Mouse (Mus musculus) hindbrain, embryonic 15.5 days (tissue): ENCODE data around the gene Tsacc. TPM values are rescaled to one million over a fixed set of nuclear protein-coding genes. Genes with fewer than 3 reads are reported as not detected.
"Not testable (repeated sequence)": the region's sequence is repeated elsewhere in the genome, so short reads cannot be mapped to it uniquely, and the experiment has no call there.

Source experiments
- ATAC-seq: fragments of 200-750 bp; cut with Nextera tagmentation; 2 replicates; pipeline ENCODE4 v1.8.0; 2017; ENCODE audit warnings: low read depth, moderate number of reproducible peaks, moderate TSS enrichment; ENCODE audit not compliant: low FRiP score
- H3K27ac ChIP-seq: fragments of 300-500 bp; sonication (generic); replicated peaks from 2 replicates; pipeline ENCODE4 v1.5.1; 2015; ENCODE audit warnings: mild to moderate bottlenecking, inconsistent platforms
- H3K27me3 ChIP-seq: fragments of 300-500 bp; sonication (generic); 2 replicates; pipeline ENCODE4 v1.6.1; 2015; ENCODE audit warnings: control low read depth, inconsistent platforms
- H3K36me3 ChIP-seq: fragments of 300-500 bp; sonication (generic); 2 replicates; pipeline ENCODE4 v1.6.1; 2015; ENCODE audit warnings: control low read depth, inconsistent platforms
- H3K4me1 ChIP-seq: fragments of 300-500 bp; sonication (generic); replicated peaks from 2 replicates; pipeline ENCODE4 v1.6.1; 2015; ENCODE audit warnings: control low read depth, inconsistent platforms
- H3K4me2 ChIP-seq: fragments of 300-500 bp; sonication (generic); 2 replicates; pipeline ENCODE4 v1.6.1; 2015; ENCODE audit warnings: moderate library complexity, mild to moderate bottlenecking, inconsistent platforms
- H3K4me3 ChIP-seq: fragments of 300-500 bp; sonication (generic); 2 replicates; pipeline ENCODE4 v1.5.1; 2015; ENCODE audit warnings: mild to moderate bottlenecking, inconsistent platforms
- H3K9ac ChIP-seq: fragments of 300-500 bp; sonication (generic); 2 replicates; pipeline ENCODE4 v1.6.1; 2015; ENCODE audit warnings: inconsistent platforms
- H3K9me3 ChIP-seq: fragments of 300-500 bp; sonication (generic); 2 replicates; pipeline ENCODE4 v1.6.1; 2016; ENCODE audit warnings: control low read depth, inconsistent platforms
- WGBS: fragments of 180-500 bp; shearing (Covaris S2); methylation state at CpG from one replicate; pipeline ENCODE4 v1.1.7; 2015; 5-methylcytosine and 5-hydroxymethylcytosine counted together
- polyA plus RNA-seq: library from polyadenylated mRNA; unstranded; fragments of >200 nt; fragmentation: Nextera tagmentation; extraction: Ambion mirVana; gene quantifications from 2 replicates; pipeline ENCODE4 v1.2.1, GENCODE M21; 2015

Tsacc gene
- polyA plus RNA-seq, 1 experiment from 2014 or later = 12.2 TPM

DNA sequence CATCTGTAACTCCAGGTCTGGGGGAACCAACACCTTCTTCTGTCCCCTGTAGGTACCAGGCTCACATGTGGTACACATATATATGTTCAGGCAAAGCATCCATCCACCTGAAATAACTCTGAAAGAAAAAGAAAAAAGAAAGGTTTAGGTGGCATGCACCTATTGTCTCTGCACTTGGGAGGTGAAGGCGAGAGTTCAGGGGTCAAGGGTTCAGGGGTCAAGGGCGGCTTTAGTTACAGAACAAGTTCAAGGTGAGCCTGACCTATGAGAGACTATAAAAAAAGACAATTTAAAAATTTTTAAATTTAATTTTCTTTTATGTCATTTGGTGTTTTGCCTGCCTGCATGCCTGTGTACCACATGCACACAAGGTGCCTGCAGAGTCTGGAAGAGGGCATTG is 16.8 kb downstream of the Tsacc start:
- Histone ChIP-seq H3K36me3 (no peaks in the 10 kb centered on the region), H3K4me1 (no peaks in the 10 kb centered on the region), H3K4me3 (no peak overlapping the region), H3K27ac (no peak overlapping the region), H3K9me3 (no peaks in the 10 kb centered on the region), H3K27me3 (no peaks in the 10 kb centered on the region), H3K4me2 (no peak overlapping the region), H3K9ac (no peak overlapping the region)
- no peak for ATAC-seq
- WGBS = 92% methylated on average over 2 of the region's 2 CpGs

GRCm38 (mm10) chr3:88276529-88277143 is 20.2 kb downstream of the Tsacc start:
- no peak for ATAC-seq
- Histone ChIP-seq H3K36me3 (no peaks in the 10 kb centered on the region), H3K4me3 (no peak overlapping the region), H3K9me3 (no peaks in the 10 kb centered on the region), H3K27ac (no peak overlapping the region), H3K27me3 (no peaks in the 10 kb centered on the region), H3K4me2 (no peak overlapping the region), H3K9ac (no peak overlapping the region), H3K4me1 (no peaks in the 10 kb centered on the region)
- 44% methylated on average over 7 of the region's 7 CpGs for WGBS

DNA sequence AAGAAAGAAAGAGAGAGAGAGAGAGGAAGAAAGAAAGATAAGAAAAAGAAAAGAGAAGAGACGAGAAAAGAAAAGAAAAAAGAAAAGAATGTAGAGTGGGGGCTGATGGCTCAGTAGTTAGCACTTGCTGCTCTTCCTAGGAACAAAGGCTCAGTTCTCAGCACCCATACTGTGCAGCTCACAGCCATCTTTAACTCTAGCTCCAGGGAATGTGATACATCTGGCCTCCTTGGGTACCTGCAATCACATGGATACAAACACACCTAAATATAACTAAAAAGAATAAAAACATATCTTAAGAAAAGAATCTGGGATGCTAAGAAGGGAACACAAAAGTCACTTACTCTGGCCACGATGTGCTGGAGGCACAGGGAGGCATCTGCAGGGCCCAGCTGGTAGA is 20.7 kb downstream of the Tsacc start:
- WGBS = 84% methylated on average over 2 of the region's 2 CpGs
- Histone ChIP-seq H3K9me3 (no peaks in the 10 kb centered on the region), H3K4me2 (no peak overlapping the region), H3K9ac (no peak overlapping the region), H3K4me3 (no peak overlapping the region), H3K27ac (no peak overlapping the region), H3K4me1 (no peaks in the 10 kb centered on the region), H3K36me3 (no peaks in the 10 kb centered on the region), H3K27me3 (no peaks in the 10 kb centered on the region)
- no peak for ATAC-seq

DNA sequence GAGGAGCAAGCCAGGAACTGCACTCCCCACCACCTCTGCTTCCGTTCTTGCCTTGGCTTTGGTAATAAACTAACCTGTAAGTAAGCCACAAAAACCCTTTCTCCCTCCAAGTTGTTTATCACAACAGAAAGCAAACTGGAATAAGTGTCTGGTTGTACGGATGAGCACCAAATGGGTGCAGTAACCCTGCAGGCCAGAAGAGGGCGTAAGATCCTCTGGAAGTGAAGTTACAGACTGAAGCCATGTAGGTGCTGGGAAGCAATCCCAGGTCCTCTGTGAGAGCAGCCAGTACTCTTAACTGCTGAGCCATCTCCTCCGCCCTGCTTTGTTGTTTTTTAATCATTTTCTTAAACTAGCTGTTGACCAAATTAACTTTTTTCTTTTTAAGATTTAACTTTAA is 22.8 kb downstream of the Tsacc start:
- no peak overlapping the region for H3K9ac ChIP-seq
- whole genome bisulfite sequencing = 96% methylated on average over 4 of the region's 4 CpGs
- no peak for ATAC-seq
- no peak overlapping the region for H3K4me2 ChIP-seq
- H3K4me3 ChIP-seq = no peak overlapping the region
- no peaks in the 10 kb centered on the region for H3K4me1 ChIP-seq
- no peaks in the 10 kb centered on the region for H3K36me3 ChIP-seq
- no peaks in the 10 kb centered on the region for H3K9me3 ChIP-seq
- no peak overlapping the region for H3K27ac ChIP-seq
- no peaks in the 10 kb centered on the region for H3K27me3 ChIP-seq

- H3K4me3 ChIP-seq = no peak overlapping the region
- H3K36me3 ChIP-seq = no peaks in the 10 kb centered on the region
- no peak overlapping the region for H3K9ac ChIP-seq
- no peaks in the 10 kb centered on the region for H3K9me3 ChIP-seq
- no peak for ATAC-seq
- H3K27ac ChIP-seq = no peak overlapping the region
- no peaks in the 10 kb centered on the region for H3K4me1 ChIP-seq
- no peak overlapping the region for H3K4me2 ChIP-seq
- no peaks in the 10 kb centered on the region for H3K27me3 ChIP-seq
- WGBS = 95% methylated on average over 3 of the region's 3 CpGs
These were observed 24.9 kb downstream of the Tsacc start for GRCm38 (mm10) chr3:88271859-88272258.

GRCm38 (mm10) chr3:88271298-88271697 is 25.5 kb downstream of the Tsacc start:
- H3K9ac ChIP-seq, H3K4me1 ChIP-seq, H3K4me2 ChIP-seq, H3K27me3 ChIP-seq, H3K4me3 ChIP-seq, ATAC-seq, H3K9me3 ChIP-seq, H3K36me3 ChIP-seq, H3K27ac ChIP-seq: not testable (repeated sequence)
- 93% methylated on average over 2 of the region's 2 CpGs for WGBS

- Histone ChIP-seq H3K4me3 (no peak overlapping the region), H3K9ac (no peak overlapping the region), H3K27me3 (no peaks in the 10 kb centered on the region), H3K4me2 (no peak overlapping the region), H3K36me3 (no peaks in the 10 kb centered on the region), H3K27ac (no peak overlapping the region), H3K4me1 (no peaks in the 10 kb centered on the region), H3K9me3 (no peaks in the 10 kb centered on the region)
- no peak for ATAC-seq
- 88% methylated on average over 5 of the region's 5 CpGs for WGBS
These were observed 27.8 kb downstream of the Tsacc start for GRCm38 (mm10) chr3:88268991-88269390.

DNA sequence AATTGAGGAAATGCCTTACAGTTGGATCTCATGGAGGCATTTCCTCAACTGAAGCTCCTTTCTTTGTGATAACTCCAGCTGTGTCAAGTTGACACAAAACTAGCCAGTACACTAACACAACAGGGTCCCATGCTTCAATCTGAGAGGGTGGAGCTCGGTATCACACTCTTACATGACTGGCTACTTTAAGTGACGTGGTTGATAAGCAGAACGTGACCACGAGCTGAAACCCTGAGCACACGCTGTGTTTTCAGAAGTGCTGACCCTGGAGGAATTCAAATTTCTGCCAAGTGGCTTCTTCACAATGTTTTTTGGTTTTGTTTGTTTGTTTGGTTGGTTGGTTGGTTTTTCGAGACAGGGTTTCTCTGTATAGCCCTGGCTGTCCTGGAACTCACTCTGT is 28.8 kb downstream of the Tsacc start:
- H3K27ac ChIP-seq, H3K4me3 ChIP-seq, H3K9ac ChIP-seq, ATAC-seq, H3K36me3 ChIP-seq, H3K4me2 ChIP-seq, H3K4me1 ChIP-seq, H3K27me3 ChIP-seq, H3K9me3 ChIP-seq: not testable (repeated sequence)
- WGBS = 83% methylated on average over 6 of the region's 6 CpGs

DNA sequence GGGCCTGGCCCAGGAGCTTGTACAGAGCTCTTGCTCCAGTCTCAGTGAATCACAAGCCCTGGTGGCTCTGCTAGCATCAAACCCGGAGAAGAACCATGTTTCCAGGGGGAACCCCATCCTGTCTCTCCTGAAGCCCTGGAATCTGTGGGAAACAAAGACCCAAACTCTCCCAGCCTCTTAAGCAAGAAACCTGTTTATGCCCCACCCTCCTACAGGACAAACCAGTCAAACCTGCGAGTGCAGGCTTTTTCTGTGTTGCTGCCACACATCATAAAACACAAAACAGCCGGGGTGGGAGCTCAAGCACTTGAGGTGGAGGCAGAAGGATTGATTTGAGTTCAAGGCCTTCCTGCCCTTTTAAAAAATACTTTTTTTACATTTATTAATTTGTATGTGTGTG is 34.5 kb downstream of the Tsacc start:
- no peak for ATAC-seq
- H3K9me3 ChIP-seq = no peaks in the 10 kb centered on the region
- no peaks in the 10 kb centered on the region for H3K27me3 ChIP-seq
- 79% methylated on average over 3 of the region's 3 CpGs for WGBS
- no peak overlapping the region for H3K4me3 ChIP-seq
- H3K9ac ChIP-seq = no peak overlapping the region
- no peaks in the 10 kb centered on the region for H3K4me1 ChIP-seq
- no peak overlapping the region for H3K27ac ChIP-seq
- H3K4me2 ChIP-seq = no peak overlapping the region
- no peaks in the 10 kb centered on the region for H3K36me3 ChIP-seq

GRCm38 (mm10) chr3:88256382-88256781 is 40.4 kb downstream of the Tsacc start:
- H3K4me3 ChIP-seq = no peak overlapping the region
- H3K27ac ChIP-seq = no peak overlapping the region
- 73% methylated on average over 7 of the region's 7 CpGs for WGBS
- H3K27me3 ChIP-seq = peaks cover 25% of the 10 kb centered on the region
- H3K36me3 ChIP-seq = no peaks in the 10 kb centered on the region
- no peaks in the 10 kb centered on the region for H3K9me3 ChIP-seq
- H3K4me2 ChIP-seq = no peak overlapping the region
- H3K9ac ChIP-seq = no peak overlapping the region
- H3K4me1 ChIP-seq = peaks cover 6% of the 10 kb centered on the region
- no peak for ATAC-seq

DNA sequence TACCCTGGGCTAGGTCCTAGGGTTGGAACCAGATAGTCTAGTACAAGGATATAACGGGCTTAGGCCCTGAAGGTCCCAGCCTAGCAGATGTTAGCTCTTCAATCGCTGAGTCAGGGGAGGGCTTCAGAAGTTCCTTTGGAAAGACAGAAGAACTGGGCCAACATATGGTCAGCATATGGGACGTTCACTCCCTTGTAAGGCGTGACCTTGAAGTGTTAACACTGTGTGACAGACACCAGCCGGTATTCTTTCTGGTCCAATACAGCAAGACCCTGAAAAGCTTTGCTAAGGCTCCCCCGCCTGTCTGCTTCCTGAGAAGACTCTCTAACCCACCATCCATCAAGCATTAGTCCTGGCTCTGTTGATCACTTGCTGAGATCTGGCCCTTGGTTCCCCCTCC is 40.8 kb downstream of the Tsacc start:
- H3K27ac ChIP-seq = no peak overlapping the region
- no peak for ATAC-seq
- peaks cover 6% of the 10 kb centered on the region for H3K4me1 ChIP-seq
- H3K36me3 ChIP-seq = no peaks in the 10 kb centered on the region
- no peak overlapping the region for H3K9ac ChIP-seq
- 80% methylated on average over 6 of the region's 6 CpGs for WGBS
- no peak overlapping the region for H3K4me3 ChIP-seq
- H3K9me3 ChIP-seq = no peaks in the 10 kb centered on the region
- H3K27me3 ChIP-seq = peaks cover 25% of the 10 kb centered on the region
- H3K4me2 ChIP-seq = no peak overlapping the region

DNA sequence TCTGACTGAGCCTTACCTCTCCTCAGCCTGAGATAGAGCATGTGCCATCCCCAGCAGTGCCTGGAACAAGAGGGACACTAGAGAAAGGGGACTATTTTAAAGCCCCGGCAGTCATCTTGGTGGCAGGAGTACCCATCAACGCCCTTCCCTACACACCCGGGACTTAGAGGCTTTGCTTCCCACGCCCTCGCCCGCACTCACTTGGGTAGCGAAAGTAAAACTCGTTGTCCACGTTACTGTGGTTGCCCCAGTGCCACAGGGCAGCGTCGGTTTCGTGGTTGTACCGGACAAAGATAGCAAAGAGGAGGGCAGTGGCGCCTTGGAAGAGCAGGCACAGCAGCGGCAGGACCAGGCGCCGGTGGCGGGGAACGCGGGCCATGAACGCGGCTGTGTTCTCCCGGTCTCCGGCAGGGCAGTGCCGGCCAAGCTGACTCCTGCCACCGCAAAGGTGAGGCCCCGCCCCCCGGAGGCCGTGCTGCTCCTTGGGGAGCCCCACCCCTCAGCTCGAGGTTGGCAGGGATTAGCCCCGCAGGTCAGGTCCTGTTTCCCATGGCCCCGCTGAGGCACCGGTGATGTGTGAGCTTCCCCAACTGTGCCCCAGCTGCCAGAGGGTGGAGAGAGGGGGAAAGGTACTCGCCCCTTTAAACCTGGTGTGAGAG is 42.4 kb downstream of the Tsacc start, which contains the start of gene Rhbg:
Gene Rhbg (minus strand): TSS at position 442 of the 659 bp plus-strand sequence.
- peaks cover 25% of the 10 kb centered on the region for H3K27me3 ChIP-seq
- peak within 1 kb of the TSS; percentile 28 for H3K9ac ChIP-seq
- H3K27ac ChIP-seq = no peak within 1 kb of the TSS
- H3K4me3 ChIP-seq = peak within 1 kb of the TSS; percentile 30
- peak; percentile 19; the same call in 1 of the 2 replicates for ATAC-seq
- H3K4me2 ChIP-seq = peak within 1 kb of the TSS; percentile 66
- 2% methylated on average over 34 of the region's 34 CpGs for WGBS
- H3K4me1 ChIP-seq = peaks cover 6% of the 10 kb centered on the region
- H3K9me3 ChIP-seq = no peaks in the 10 kb centered on the region
- H3K36me3 ChIP-seq = no peaks in the 10 kb centered on the region

DNA sequence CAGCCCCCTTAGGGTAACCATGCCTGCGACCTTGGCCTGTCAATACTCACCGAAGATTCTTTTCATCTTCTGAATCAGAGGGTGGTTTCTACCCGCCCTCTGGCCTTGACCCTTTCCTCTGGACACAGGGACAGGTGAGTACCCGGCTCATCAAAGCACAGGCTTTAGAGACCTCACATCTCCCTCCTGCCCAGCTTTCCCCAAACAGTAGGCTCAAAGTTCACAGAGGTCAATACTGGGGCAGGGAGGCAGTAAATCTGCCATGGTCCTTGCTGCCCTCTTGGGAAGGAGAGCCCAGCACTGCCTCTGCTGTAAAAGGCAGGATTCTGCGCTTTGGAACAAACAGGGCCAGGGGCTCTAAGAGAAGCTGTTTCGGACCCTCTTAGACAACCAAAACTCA is 44.1 kb downstream of the Tsacc start:
- no peak overlapping the region for H3K27ac ChIP-seq
- no peak overlapping the region for H3K4me3 ChIP-seq
- peaks cover 6% of the 10 kb centered on the region for H3K4me1 ChIP-seq
- peaks cover 25% of the 10 kb centered on the region for H3K27me3 ChIP-seq
- H3K36me3 ChIP-seq = no peaks in the 10 kb centered on the region
- 62% methylated on average over 6 of the region's 6 CpGs for WGBS
- H3K9ac ChIP-seq = no peak overlapping the region
- H3K4me2 ChIP-seq = no peak overlapping the region
- H3K9me3 ChIP-seq = no peaks in the 10 kb centered on the region
- no peak for ATAC-seq
